Mouse (Mus musculus): ENCODE data around the gene Uchl3. TPM values are rescaled to one million over a fixed set of nuclear protein-coding genes. Genes with fewer than 3 reads are reported as not detected.

Gene Uchl3
- total RNA-seq, 1 experiment = 64.2 TPM

DNA sequence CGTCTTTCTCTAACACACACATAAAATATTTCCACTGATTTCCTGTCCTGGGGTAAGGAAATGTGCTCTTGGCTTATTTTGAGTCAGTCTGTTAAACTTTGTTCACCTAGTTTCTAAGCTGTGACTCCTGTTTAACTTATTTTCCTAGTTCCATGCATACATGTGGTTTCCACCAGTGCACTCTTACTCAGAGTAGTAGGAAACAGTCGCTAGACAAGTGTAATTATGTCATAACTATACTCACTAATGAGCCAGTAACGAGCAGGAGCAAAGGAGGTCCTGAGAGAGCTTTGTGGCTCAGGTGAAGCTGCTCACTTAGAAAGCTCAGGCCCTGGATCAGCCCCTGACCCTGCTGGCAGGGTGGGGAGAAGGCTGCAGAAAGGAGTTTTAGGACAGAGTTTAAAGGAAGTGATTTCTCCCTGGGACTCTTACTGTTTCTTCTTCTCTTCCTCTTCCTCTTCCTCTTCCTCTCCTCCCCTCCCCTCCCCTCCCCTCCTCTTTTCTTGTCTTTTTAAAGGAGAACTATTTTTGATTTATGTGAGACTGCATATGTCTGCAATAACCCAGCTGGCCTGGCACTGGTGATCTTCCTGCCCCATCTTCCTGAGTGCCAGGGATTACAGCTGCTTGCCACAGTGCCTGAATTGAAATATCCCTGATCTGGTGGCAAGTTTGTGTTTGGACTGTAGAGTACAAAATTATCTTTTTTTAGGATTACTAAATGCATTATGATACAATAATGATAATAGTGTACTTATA lies 8.1 kb downstream of the Uchl3 start:
- TF ChIP-seq ZNF384 (IDR thresholded peaks at IDR 0.05; ENCODE audit: low read depth, low read length) (no peak), HCFC1 (IDR thresholded peaks at IDR 0.05; ENCODE audit: borderline replicate concordance, insufficient read depth, low read length) (no peak), CHD2 (IDR thresholded peaks at IDR 0.05; ENCODE audit: low read depth, low read length) (no peak), ZC3H11A (IDR thresholded peaks at IDR 0.05; ENCODE audit: borderline replicate concordance, low read depth, low read length) (no peak), MAFK (IDR thresholded peaks at IDR 0.05; ENCODE audit: insufficient read depth, low read depth, low read length) (no peak)
- DNase-seq (ENCODE audit: low read depth, low spot score) = no peak
- in situ Hi-C loops (cut with MboI; ENCODE audit: low sequenced_read_pairs in 2 of 2, unreplicated experiment in 2 of 2) = no loop called here

DNA sequence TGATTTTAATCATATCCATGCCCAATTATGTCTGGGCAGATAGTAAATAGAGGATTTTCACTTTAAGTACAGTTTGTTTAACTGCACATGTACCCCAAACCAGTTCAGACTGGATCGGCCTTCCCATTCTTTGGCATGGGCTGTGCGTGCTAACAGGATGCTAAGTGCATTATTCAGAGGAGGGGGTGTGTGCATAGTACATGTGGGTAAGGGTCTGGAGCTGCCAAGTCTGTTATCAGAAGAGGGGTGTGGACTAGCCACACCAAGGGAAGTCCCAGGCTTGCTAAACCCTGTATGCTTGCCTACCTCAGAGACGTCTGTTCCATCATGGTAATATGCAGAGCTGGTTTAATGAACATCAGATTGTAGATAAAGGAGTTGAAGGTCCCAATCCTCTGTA lies 10.5 kb downstream of the Uchl3 start:
- H3K36me3 ChIP-seq (ENCODE audit: control insufficient read depth, insufficient read depth, low read length, poor library complexity, severe bottlenecking) = peaks cover 11% of the 10 kb centered on the region
- no peak overlapping the region for H3K4me3 ChIP-seq (ENCODE audit: insufficient read depth in 1 of 2, low read depth in 1 of 2, low read length in 2 of 2, poor library complexity in 1 of 2, severe bottlenecking in 1 of 2)
- in situ Hi-C loops (cut with MboI; ENCODE audit: low sequenced_read_pairs in 2 of 2, unreplicated experiment in 2 of 2) = no loop called here
- TF ChIP-seq CHD2 (IDR thresholded peaks at IDR 0.05; ENCODE audit: low read depth, low read length) (no peak), MAFK (IDR thresholded peaks at IDR 0.05; ENCODE audit: insufficient read depth, low read depth, low read length) (no peak), ZNF384 (IDR thresholded peaks at IDR 0.05; ENCODE audit: low read depth, low read length) (no peak), HCFC1 (IDR thresholded peaks at IDR 0.05; ENCODE audit: borderline replicate concordance, insufficient read depth, low read length) (no peak), ZC3H11A (IDR thresholded peaks at IDR 0.05; ENCODE audit: borderline replicate concordance, low read depth, low read length) (no peak)
- H3K27ac ChIP-seq (ENCODE audit: insufficient read depth, low read depth, low read length, poor library complexity, severe bottlenecking) = no peak overlapping the region
- no peak overlapping the region for H3K9ac ChIP-seq (ENCODE audit: insufficient read depth, low read depth, low read length, poor library complexity, severe bottlenecking)
- DNase-seq (ENCODE audit: low read depth, low spot score) = no peak
- H3K4me1 ChIP-seq (ENCODE audit: control insufficient read depth in 2 of 2, insufficient read depth in 2 of 2, low read length in 2 of 2, poor library complexity in 1 of 2) = peaks cover 1 to 7% of the 10 kb centered on the region in 2 experiments; a peak in 2 of 4 replicates
- no peaks in the 10 kb centered on the region for H3K9me3 ChIP-seq (ENCODE audit: control insufficient read depth, insufficient read depth, low read depth, low read length)

More for the DNA sequence above, 8.1 kb downstream of the Uchl3 start:
- H3K4me3 ChIP-seq (ENCODE audit: insufficient read depth in 1 of 2, low read depth in 1 of 2, low read length in 2 of 2, poor library complexity in 1 of 2, severe bottlenecking in 1 of 2) = no peak overlapping the region
- no peak overlapping the region for H3K9ac ChIP-seq (ENCODE audit: insufficient read depth, low read depth, low read length, poor library complexity, severe bottlenecking)
- H3K36me3 ChIP-seq (ENCODE audit: control insufficient read depth, insufficient read depth, low read length, poor library complexity, severe bottlenecking) = peaks cover 6% of the 10 kb centered on the region; the same call in 1 of the 2 replicates
- H3K9me3 ChIP-seq (ENCODE audit: control insufficient read depth, insufficient read depth, low read depth, low read length) = no peaks in the 10 kb centered on the region
- H3K27ac ChIP-seq (ENCODE audit: insufficient read depth, low read depth, low read length, poor library complexity, severe bottlenecking) = no peak overlapping the region; the same call in 1 of the 2 replicates
- H3K4me1 ChIP-seq (ENCODE audit: control insufficient read depth in 2 of 2, insufficient read depth in 2 of 2, low read length in 2 of 2, poor library complexity in 1 of 2) = peaks cover 1 to 5% of the 10 kb centered on the region in 2 experiments; a peak in 2 of 4 replicates

DNA sequence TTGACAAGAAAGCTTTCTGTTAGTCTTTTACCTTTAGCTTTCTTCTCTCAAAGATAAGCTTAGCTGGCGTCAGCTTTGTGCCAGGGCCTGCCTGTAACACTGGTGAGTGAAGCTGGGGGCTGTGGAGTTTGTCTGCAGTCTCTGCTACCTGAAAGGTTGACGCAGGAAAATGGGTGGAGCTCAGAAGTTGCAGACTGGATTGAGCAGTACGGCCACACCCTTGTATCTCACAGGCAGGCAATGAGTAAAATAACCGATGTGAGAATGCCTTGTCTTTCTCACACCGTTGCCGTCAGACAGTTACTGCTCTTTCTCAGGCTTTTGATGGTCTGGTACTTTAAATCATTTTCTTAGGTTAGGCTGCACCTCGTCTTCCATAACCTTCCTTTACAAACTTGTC lies 12.3 kb downstream of the Uchl3 start:
- Histone ChIP-seq H3K9me3 (ENCODE audit: control insufficient read depth, insufficient read depth, low read depth, low read length) (no peaks in the 10 kb centered on the region), H3K4me3 (ENCODE audit: insufficient read depth in 1 of 2, low read depth in 1 of 2, low read length in 2 of 2, poor library complexity in 1 of 2, severe bottlenecking in 1 of 2) (no peak overlapping the region), H3K9ac (ENCODE audit: insufficient read depth, low read depth, low read length, poor library complexity, severe bottlenecking) (no peak overlapping the region), H3K36me3 (ENCODE audit: control insufficient read depth, insufficient read depth, low read length, poor library complexity, severe bottlenecking) (peaks cover 8% of the 10 kb centered on the region), H3K27ac (ENCODE audit: insufficient read depth, low read depth, low read length, poor library complexity, severe bottlenecking) (no peak overlapping the region), H3K4me1 (ENCODE audit: control insufficient read depth in 2 of 2, insufficient read depth in 2 of 2, low read length in 2 of 2, poor library complexity in 1 of 2) (peaks cover 1 to 5% of the 10 kb centered on the region in 2 experiments; a peak in 2 of 4 replicates)
- no peak for TF ChIP-seq ZNF384 (IDR thresholded peaks at IDR 0.05; ENCODE audit: low read depth, low read length)
- no peak for TF ChIP-seq MAFK (IDR thresholded peaks at IDR 0.05; ENCODE audit: insufficient read depth, low read depth, low read length)
- TF ChIP-seq CHD2 (IDR thresholded peaks at IDR 0.05; ENCODE audit: low read depth, low read length) = no peak
- no peak for TF ChIP-seq ZC3H11A (IDR thresholded peaks at IDR 0.05; ENCODE audit: borderline replicate concordance, low read depth, low read length)
- no peak for TF ChIP-seq HCFC1 (IDR thresholded peaks at IDR 0.05; ENCODE audit: borderline replicate concordance, insufficient read depth, low read length)
- DNase-seq (ENCODE audit: low read depth, low spot score) = no peak
- in situ Hi-C loops (cut with MboI; ENCODE audit: low sequenced_read_pairs in 2 of 2, unreplicated experiment in 2 of 2) = no loop called here

DNA sequence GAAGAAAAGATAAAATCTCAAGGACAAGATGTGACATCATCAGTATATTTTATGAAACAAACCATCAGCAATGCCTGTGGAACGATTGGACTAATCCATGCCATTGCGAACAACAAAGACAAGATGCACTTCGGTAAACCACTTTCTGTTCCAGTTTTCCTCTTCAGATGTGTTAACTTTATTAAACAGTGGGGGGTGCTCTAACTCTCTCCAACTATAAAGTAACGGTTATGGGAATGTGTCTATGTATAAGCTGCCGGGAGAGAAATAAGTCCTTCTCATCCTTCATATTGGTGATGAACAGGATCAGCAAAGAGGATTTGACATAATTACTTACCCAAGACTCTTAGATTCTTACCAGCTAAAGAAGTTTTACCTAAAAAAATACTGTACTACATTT lies 12.8 kb downstream of the Uchl3 start:
- H3K4me1 ChIP-seq (ENCODE audit: control insufficient read depth in 2 of 2, insufficient read depth in 2 of 2, low read length in 2 of 2, poor library complexity in 1 of 2) = peaks cover 1 to 2% of the 10 kb centered on the region in 2 experiments; a peak in 2 of 4 replicates
- DNase-seq (ENCODE audit: low read depth, low spot score) = no peak
- H3K27ac ChIP-seq (ENCODE audit: insufficient read depth, low read depth, low read length, poor library complexity, severe bottlenecking) = no peak overlapping the region
- H3K9ac ChIP-seq (ENCODE audit: insufficient read depth, low read depth, low read length, poor library complexity, severe bottlenecking) = no peak overlapping the region
- no peak overlapping the region for H3K4me3 ChIP-seq (ENCODE audit: insufficient read depth in 1 of 2, low read depth in 1 of 2, low read length in 2 of 2, poor library complexity in 1 of 2, severe bottlenecking in 1 of 2)
- H3K36me3 ChIP-seq (ENCODE audit: control insufficient read depth, insufficient read depth, low read length, poor library complexity, severe bottlenecking) = peaks cover 5% of the 10 kb centered on the region
- H3K9me3 ChIP-seq (ENCODE audit: control insufficient read depth, insufficient read depth, low read depth, low read length) = no peaks in the 10 kb centered on the region
- in situ Hi-C loops (cut with MboI; ENCODE audit: low sequenced_read_pairs in 2 of 2, unreplicated experiment in 2 of 2) = no loop called here
- no peak for TF ChIP-seq CHD2 (IDR thresholded peaks at IDR 0.05; ENCODE audit: low read depth, low read length)
- TF ChIP-seq HCFC1 (IDR thresholded peaks at IDR 0.05; ENCODE audit: borderline replicate concordance, insufficient read depth, low read length) = no peak
- no peak for TF ChIP-seq ZC3H11A (IDR thresholded peaks at IDR 0.05; ENCODE audit: borderline replicate concordance, low read depth, low read length)
- no peak for TF ChIP-seq MAFK (IDR thresholded peaks at IDR 0.05; ENCODE audit: insufficient read depth, low read depth, low read length)
- no peak for TF ChIP-seq ZNF384 (IDR thresholded peaks at IDR 0.05; ENCODE audit: low read depth, low read length)
